Mouse (Mus musculus) myocyte (in vitro differentiated cells): Measurements from ENCODE around the gene Rac3. TPM values are rescaled to one million over a fixed set of nuclear protein-coding genes. Genes with fewer than 3 reads are reported as not detected.

Source experiments
- H3K27me3 ChIP-seq: one replicate; pipeline ENCODE4 v1.6.1; 2011; ENCODE audit not compliant: control insufficient read depth, insufficient read depth, insufficient read length
- H3K36me3 ChIP-seq: one replicate; pipeline ENCODE4 v1.6.1; 2011; ENCODE audit not compliant: control insufficient read depth, insufficient read depth
- H3K4me2 ChIP-seq: one replicate; pipeline ENCODE4 v1.6.1; 2011; ENCODE audit warnings: low read depth, control low read depth
- H3K4me3 ChIP-seq: one replicate; pipeline ENCODE4 v1.5.1; 2011; ENCODE audit warnings: mild to moderate bottlenecking, control low read depth, moderate library complexity
- H3K79me2 ChIP-seq: one replicate; pipeline ENCODE4 v1.6.1; 2011; ENCODE audit not compliant: control insufficient read depth, insufficient read depth
- H3ac ChIP-seq: one replicate; pipeline ENCODE4 v1.6.1; 2011; ENCODE audit not compliant: control insufficient read depth, insufficient read length
- CEBPB ChIP-seq: IDR thresholded peaks from 2 replicates; pipeline ENCODE4 v1.6.1; 2011; ENCODE audit warnings: mild to moderate bottlenecking, moderate library complexity; ENCODE audit not compliant: poor library complexity, insufficient read depth, severe bottlenecking
- E2F4 ChIP-seq: IDR thresholded peaks from one replicate; pipeline ENCODE4 v1.6.1; 2011; ENCODE audit warnings: mild to moderate bottlenecking, control low read depth, moderate library complexity; ENCODE audit not compliant: insufficient read depth
- MAX ChIP-seq: IDR thresholded peaks from one replicate; pipeline ENCODE4 v1.6.1; 2011; ENCODE audit warnings: low read depth, mild to moderate bottlenecking, control low read depth
- MYOD1 ChIP-seq, 3 experiments: IDR thresholded peaks; one replicate each; pipeline ENCODE4 v1.6.1; 2011; ENCODE audit warnings: control low read depth in 2 of 3, low read depth in 2 of 3, mild to moderate bottlenecking in 2 of 3, moderate library complexity in 1 of 3; ENCODE audit not compliant: insufficient read length in 2 of 3, control insufficient read depth in 1 of 3
- MYOG ChIP-seq, 3 experiments: IDR thresholded peaks; one replicate each; pipeline ENCODE4 v1.6.1; 2011; ENCODE audit warnings: control low read depth in 2 of 3, low read depth in 2 of 3, mild to moderate bottlenecking in 2 of 3; ENCODE audit not compliant: insufficient read length in 2 of 3, control insufficient read depth in 1 of 3, insufficient read depth in 1 of 3
- POLR2A ChIP-seq: IDR thresholded peaks from one replicate; pipeline ENCODE4 v1.6.1; 2011; ENCODE audit warnings: low read depth, mild to moderate bottlenecking, control low read depth, moderate library complexity; ENCODE audit not compliant: insufficient read length
- POLR2AphosphoS2 ChIP-seq: IDR thresholded peaks from one replicate; pipeline ENCODE4 v1.6.1; 2011; ENCODE audit warnings: low read depth, control low read depth; ENCODE audit not compliant: insufficient read length
- REST ChIP-seq: IDR thresholded peaks from one replicate; pipeline ENCODE4 v1.6.1; 2011; ENCODE audit warnings: mild to moderate bottlenecking, control low read depth, moderate library complexity; ENCODE audit not compliant: insufficient read depth, insufficient read length
- SRF ChIP-seq: IDR thresholded peaks from one replicate; pipeline ENCODE4 v1.6.1; 2011; ENCODE audit warnings: low read depth; ENCODE audit not compliant: control insufficient read depth, insufficient read length
- TCF12 ChIP-seq: IDR thresholded peaks from one replicate; pipeline ENCODE4 v1.6.1; 2011; ENCODE audit warnings: mild to moderate bottlenecking, control low read depth; ENCODE audit not compliant: poor library complexity, insufficient read depth, severe bottlenecking
- TCF3 ChIP-seq: IDR thresholded peaks from one replicate; pipeline ENCODE4 v1.6.1; 2011; ENCODE audit warnings: low read depth, control low read depth; ENCODE audit not compliant: insufficient read length
- USF1 ChIP-seq: IDR thresholded peaks from one replicate; pipeline ENCODE4 v1.6.1; 2011; ENCODE audit warnings: low read depth, mild to moderate bottlenecking, control low read depth, moderate library complexity
- polyA plus RNA-seq: library from polyadenylated mRNA; unstranded; fragments of >200 nt; fragmentation: generic; extraction: Trizol; gene quantifications from one replicate; pipeline ENCODE4 v1.2.1, GENCODE M21; 2012; ENCODE audit warnings: missing spikeins

Gene Rac3
- polyA plus RNA-seq, 1 experiment, result 1.9 TPM

GRCm38 (mm10) chr11:120684660-120685059 lies 36.6 kb upstream of the Rac3 start:
- Histone ChIP-seq H3K36me3 (peaks cover 15% of the 10 kb centered on the region), H3K79me2 (no peaks in the 10 kb centered on the region)

GRCm38 (mm10) chr11:120686650-120687272 lies 34.5 kb upstream of the Rac3 start:
- TF ChIP-seq REST, result no peak
- TF ChIP-seq MYOG (IDR thresholded peaks at IDR 0.05; ENCODE audit: control insufficient read depth in 1 of 3, insufficient read depth in 1 of 3, insufficient read length in 2 of 3, low read depth in 2 of 3), result no peak
- TF ChIP-seq MAX, result no peak
- TF ChIP-seq CEBPB, result no peak
- no peak for TF ChIP-seq TCF12
- no peak for TF ChIP-seq TCF3
- TF ChIP-seq USF1, result no peak
- no peak for TF ChIP-seq POLR2AphosphoS2
- TF ChIP-seq E2F4, result no peak
- no peak for TF ChIP-seq SRF
- no peak for TF ChIP-seq POLR2A
- TF ChIP-seq MYOD1 (IDR thresholded peaks at IDR 0.05; ENCODE audit: control insufficient read depth in 1 of 3, insufficient read length in 2 of 3, low read depth in 2 of 3), result no peak
- Histone ChIP-seq H3K36me3 (peaks cover 18% of the 10 kb centered on the region), H3K4me2 (no peak overlapping the region), H3K4me3 (no peak overlapping the region), H3ac (no peak overlapping the region), H3K27me3 (no peaks in the 10 kb centered on the region), H3K79me2 (no peaks in the 10 kb centered on the region)

More at GRCm38 (mm10) chr11:120684660-120685059, 36.6 kb upstream of the Rac3 start:
- H3K27me3 ChIP-seq, result no peaks in the 10 kb centered on the region
- TF ChIP-seq E2F4 (no peak), MYOG (IDR thresholded peaks at IDR 0.05; ENCODE audit: control insufficient read depth in 1 of 3, insufficient read depth in 1 of 3, insufficient read length in 2 of 3, low read depth in 2 of 3) (peak in 2 of 3 experiments; percentile 43 to 66)
- H3ac ChIP-seq, result no peak overlapping the region
- no peak overlapping the region for H3K4me3 ChIP-seq
- H3K4me2 ChIP-seq, result no peak overlapping the region

- no peak overlapping the region for H3K4me2 ChIP-seq
- peak; percentile 7 to 63 (median 59) for TF ChIP-seq MYOD1 (IDR thresholded peaks at IDR 0.05; ENCODE audit: control insufficient read depth in 1 of 3, insufficient read length in 2 of 3, low read depth in 2 of 3)
- TF ChIP-seq MYOG (IDR thresholded peaks at IDR 0.05; ENCODE audit: control insufficient read depth in 1 of 3, insufficient read depth in 1 of 3, insufficient read length in 2 of 3, low read depth in 2 of 3), result peak in 1 of 3 experiments; percentile 39
- no peak for TF ChIP-seq POLR2AphosphoS2
- no peak overlapping the region for H3ac ChIP-seq
- H3K36me3 ChIP-seq, result peaks cover 23% of the 10 kb centered on the region
- H3K27me3 ChIP-seq, result no peaks in the 10 kb centered on the region
- H3K4me3 ChIP-seq, result no peak overlapping the region
- no peaks in the 10 kb centered on the region for H3K79me2 ChIP-seq
Measured at GRCm38 (mm10) chr11:120689365-120689764, 31.9 kb upstream of the Rac3 start.

GRCm38 (mm10) chr11:120692471-120693011 lies 28.7 kb upstream of the Rac3 start:
- Histone ChIP-seq H3ac (no peak overlapping the region), H3K4me2 (no peak overlapping the region), H3K79me2 (peaks cover 3% of the 10 kb centered on the region), H3K4me3 (no peak overlapping the region), H3K27me3 (no peaks in the 10 kb centered on the region), H3K36me3 (peaks cover 27% of the 10 kb centered on the region)
- TF ChIP-seq TCF12, result no peak
- TF ChIP-seq MAX, result no peak
- no peak for TF ChIP-seq CEBPB
- no peak for TF ChIP-seq POLR2AphosphoS2
- no peak for TF ChIP-seq MYOG (IDR thresholded peaks at IDR 0.05; ENCODE audit: control insufficient read depth in 1 of 3, insufficient read depth in 1 of 3, insufficient read length in 2 of 3, low read depth in 2 of 3)
- no peak for TF ChIP-seq USF1
- TF ChIP-seq E2F4, result no peak
- no peak for TF ChIP-seq SRF
- no peak for TF ChIP-seq MYOD1 (IDR thresholded peaks at IDR 0.05; ENCODE audit: control insufficient read depth in 1 of 3, insufficient read length in 2 of 3, low read depth in 2 of 3)
- TF ChIP-seq REST, result no peak
- TF ChIP-seq POLR2A, result no peak
- no peak for TF ChIP-seq TCF3

GRCm38 (mm10) chr11:120693461-120693860 lies 27.8 kb upstream of the Rac3 start:
- no peak overlapping the region for H3K4me3 ChIP-seq
- H3K36me3 ChIP-seq, result peaks cover 21% of the 10 kb centered on the region
- H3K27me3 ChIP-seq, result no peaks in the 10 kb centered on the region
- peaks cover 3% of the 10 kb centered on the region for H3K79me2 ChIP-seq
- no peak for TF ChIP-seq MAX
- no peak for TF ChIP-seq SRF
- TF ChIP-seq TCF3, result no peak
- no peak for TF ChIP-seq POLR2A
- TF ChIP-seq E2F4, result no peak
- no peak for TF ChIP-seq TCF12
- no peak for TF ChIP-seq CEBPB
- TF ChIP-seq POLR2AphosphoS2, result no peak
- TF ChIP-seq REST, result no peak
- no peak for TF ChIP-seq USF1
- TF ChIP-seq MYOD1 (IDR thresholded peaks at IDR 0.05; ENCODE audit: control insufficient read depth in 1 of 3, insufficient read length in 2 of 3, low read depth in 2 of 3), result no peak
- no peak for TF ChIP-seq MYOG (IDR thresholded peaks at IDR 0.05; ENCODE audit: control insufficient read depth in 1 of 3, insufficient read depth in 1 of 3, insufficient read length in 2 of 3, low read depth in 2 of 3)
- no peak overlapping the region for H3ac ChIP-seq
- no peak overlapping the region for H3K4me2 ChIP-seq
